Mouse (Mus musculus) CH12.LX (cell line): Measurements from ENCODE around the gene Vpreb2. TPM values are rescaled to one million over a fixed set of nuclear protein-coding genes. Genes with fewer than 3 reads are reported as not detected.

Experiments used
- DNase-seq: peaks from one replicate; pipeline ENCODE4 v3.0.0-alpha.2; 2013; ENCODE audit errors: extremely low read depth
- H3K27ac ChIP-seq: 2 replicates; pipeline ENCODE4 v1.5.1; 2012; ENCODE audit warnings: low read depth, mild to moderate bottlenecking, control low read depth, moderate library complexity; ENCODE audit not compliant: insufficient read depth
- H3K27me3 ChIP-seq: replicated peaks from 2 replicates; pipeline ENCODE3; 2012; ENCODE audit warnings: inconsistent platforms
- H3K36me3 ChIP-seq, 2 experiments: replicated peaks in 1 of 2; 2 replicates each; pipeline versions ENCODE3 to v1.6.1; 2012; ENCODE audit warnings: inconsistent platforms in 1 of 2, low read length in 1 of 2, mild to moderate bottlenecking in 1 of 2, mixed read lengths in 1 of 2, moderate library complexity in 1 of 2; ENCODE audit not compliant: control insufficient read depth in 1 of 2, insufficient read depth in 1 of 2
- H3K4me1 ChIP-seq, 2 experiments: 2 replicates each; pipeline ENCODE4 v1.6.1; 2012; ENCODE audit warnings: inconsistent platforms in 1 of 2, moderate library complexity in 1 of 2; ENCODE audit not compliant: insufficient read depth in 2 of 2, control insufficient read depth in 1 of 2
- H3K4me2 ChIP-seq: 2 replicates; pipeline ENCODE4 v1.6.1; 2012; ENCODE audit warnings: low read depth, mild to moderate bottlenecking, control low read depth; ENCODE audit not compliant: poor library complexity, insufficient read depth, severe bottlenecking
- H3K4me3 ChIP-seq, 3 experiments: fragments of 150-350 bp in 1 of 3; sonication (generic) in 1 of 3; replicated peaks in 1 of 3; 2 replicates each; pipeline versions ENCODE3 to v1.5.1; 2011 to 2012; ENCODE audit warnings: low read depth in 2 of 3, low read length in 2 of 3, mild to moderate bottlenecking in 2 of 3, moderate library complexity in 2 of 3, control low read depth in 1 of 3, improper control_type of control experiment in 1 of 3, inconsistent platforms in 1 of 3, mixed read lengths in 1 of 3; ENCODE audit not compliant: poor library complexity in 1 of 3
- H3K79me2 ChIP-seq: replicated peaks from 2 replicates; pipeline ENCODE4 v1.6.1; 2012; ENCODE audit warnings: mild to moderate bottlenecking, moderate library complexity; ENCODE audit not compliant: control insufficient read depth, poor library complexity, insufficient read depth, severe bottlenecking; ENCODE audit errors: extremely low read depth
- H3K9ac ChIP-seq: 2 replicates; pipeline ENCODE4 v1.6.1; 2012; ENCODE audit warnings: low read depth, mild to moderate bottlenecking, control low read depth, moderate library complexity; ENCODE audit not compliant: insufficient read depth
- H3K9me3 ChIP-seq: replicated peaks from 2 replicates; pipeline ENCODE3; 2012; ENCODE audit warnings: low read length, inconsistent platforms, mixed read lengths
- BHLHE40 ChIP-seq: IDR thresholded peaks from 2 replicates; pipeline ENCODE4 v1.6.1; 2011; ENCODE audit warnings: mild to moderate bottlenecking, low read depth, low read length, improper control_type of control experiment
- CHD1 ChIP-seq: IDR thresholded peaks from 2 replicates; pipeline ENCODE4 v1.6.1; 2012; ENCODE audit warnings: low read depth, low read length, improper control_type of control experiment, inconsistent platforms
- CTCF ChIP-seq, 2 experiments: IDR thresholded peaks in 1 of 2; conservative IDR thresholded peaks in 1 of 2; 2 replicates each; pipeline ENCODE4 v1.5.1; 2011 to 2012; ENCODE audit warnings: low read depth in 2 of 2, low read length in 2 of 2, improper control_type of control experiment in 1 of 2, inconsistent platforms in 1 of 2, mild to moderate bottlenecking in 1 of 2, moderate library complexity in 1 of 2
- ELF1 ChIP-seq: IDR thresholded peaks from 2 replicates; pipeline ENCODE4 v1.6.1; 2014; ENCODE audit warnings: low read depth, mild to moderate bottlenecking, inconsistent platforms, low read length, improper control_type of control experiment
- EP300 ChIP-seq: IDR thresholded peaks from 2 replicates; pipeline ENCODE4 v1.6.1; 2011; ENCODE audit warnings: low read length, improper control_type of control experiment
- GABPA ChIP-seq: IDR thresholded peaks from 2 replicates; pipeline ENCODE4 v1.6.1; 2012; ENCODE audit warnings: low read depth, low read length, improper control_type of control experiment, inconsistent platforms; ENCODE audit not compliant: insufficient replicate concordance
- HCFC1 ChIP-seq: IDR thresholded peaks from 2 replicates; pipeline ENCODE4 v1.6.1; 2012; ENCODE audit warnings: low read depth, mild to moderate bottlenecking, inconsistent platforms, low read length, improper control_type of control experiment
- IRF4 ChIP-seq: IDR thresholded peaks from 2 replicates; pipeline ENCODE4 v1.6.1; 2014; ENCODE audit warnings: low read depth, mild to moderate bottlenecking, inconsistent platforms, low read length, improper control_type of control experiment
- JUN ChIP-seq: IDR thresholded peaks from 2 replicates; pipeline ENCODE4 v1.6.1; 2011; ENCODE audit warnings: low read depth, mild to moderate bottlenecking, low read length, improper control_type of control experiment, moderate library complexity; ENCODE audit not compliant: insufficient read depth
- JUND ChIP-seq: conservative IDR thresholded peaks from 2 replicates; pipeline ENCODE4 v1.6.1; 2011; ENCODE audit warnings: low read depth, low read length, improper control_type of control experiment
- KAT2A ChIP-seq: IDR thresholded peaks from 2 replicates; pipeline ENCODE4 v1.6.1; 2012; ENCODE audit warnings: low read length, improper control_type of control experiment, inconsistent platforms; ENCODE audit not compliant: insufficient replicate concordance
- MAFK ChIP-seq: IDR thresholded peaks from 2 replicates; pipeline ENCODE4 v1.6.1; 2011; ENCODE audit warnings: low read length, improper control_type of control experiment; ENCODE audit not compliant: insufficient replicate concordance
- MAZ ChIP-seq: IDR thresholded peaks from 2 replicates; pipeline ENCODE4 v1.6.1; 2012; ENCODE audit warnings: low read depth, mild to moderate bottlenecking, inconsistent platforms, low read length, improper control_type of control experiment, moderate library complexity
- MYC ChIP-seq: IDR thresholded peaks from 2 replicates; pipeline ENCODE4 v1.6.1; 2011; ENCODE audit warnings: low read depth, mild to moderate bottlenecking, improper control_type of control experiment, low read length
- NELFE ChIP-seq: IDR thresholded peaks from 2 replicates; pipeline ENCODE4 v1.6.1; 2011; ENCODE audit warnings: low read depth, low read length, improper control_type of control experiment
- NRF1 ChIP-seq: IDR thresholded peaks from 2 replicates; pipeline ENCODE4 v1.6.1; 2014; ENCODE audit warnings: low read depth, mild to moderate bottlenecking, inconsistent platforms, low read length, improper control_type of control experiment, moderate library complexity
- PAX5 ChIP-seq: IDR thresholded peaks from 2 replicates; pipeline ENCODE4 v1.6.1; 2012; ENCODE audit warnings: low read length, inconsistent platforms, mixed read lengths
- RAD21 ChIP-seq: IDR thresholded peaks from 2 replicates; pipeline ENCODE4 v1.6.1; 2011; ENCODE audit warnings: low read depth, mild to moderate bottlenecking, low read length, improper control_type of control experiment, moderate library complexity
- TBP ChIP-seq: conservative IDR thresholded peaks from 2 replicates; pipeline ENCODE4 v1.6.1; 2011; ENCODE audit warnings: low read depth, low read length, improper control_type of control experiment
- TCF12 ChIP-seq: IDR thresholded peaks from 2 replicates; pipeline ENCODE4 v1.6.1; 2014; ENCODE audit warnings: low read depth, mild to moderate bottlenecking, inconsistent platforms, low read length, improper control_type of control experiment
- USF2 ChIP-seq: conservative IDR thresholded peaks from 2 replicates; pipeline ENCODE4 v1.6.1; 2011; ENCODE audit warnings: low read depth, low read length, improper control_type of control experiment
- ZKSCAN1 ChIP-seq: IDR thresholded peaks from 2 replicates; pipeline ENCODE4 v1.6.1; 2012; ENCODE audit warnings: low read depth, inconsistent platforms, low read length, improper control_type of control experiment, borderline replicate concordance
- ZNF384 ChIP-seq: IDR thresholded peaks from 2 replicates; pipeline ENCODE4 v1.6.1; 2012; ENCODE audit warnings: low read depth, low read length, improper control_type of control experiment, inconsistent platforms
- dilution Hi-C: fragments of 300-500 bp; cut with MboI; formaldehyde crosslinking; loops from 2 replicates; pipeline ENCODE4 v1.14.3; 2020; ENCODE audit warnings: low sequenced_read_pairs; ENCODE audit not compliant: extremely low pct_unique_long_range_greater_than_20kb, extremely low pct_ligation_motif_present
- in situ Hi-C: fragments of 300-500 bp; cut with MboI; formaldehyde crosslinking; loops from 3 replicates; pipeline ENCODE4 v1.14.3; 2019; ENCODE audit warnings: low sequenced_read_pairs, low pct_ligation_motif_present, low pct_unique_long_range_greater_than_20kb, mixed read lengths
- polyA plus RNA-seq: library from polyadenylated mRNA; unstranded; fragments of >175 nt; gene quantifications from 2 replicates; pipeline ENCODE4 v1.2.1, GENCODE M21; 2012; ENCODE audit warnings: low read depth; ENCODE audit not compliant: insufficient read length
- total RNA-seq, 2 experiments: library from RNA; depleted of rRNA; stranded (reverse); fragments of 300-350 nt in 1 of 2; fragments of >200 nt in 1 of 2; gene quantifications; 2 replicates each; pipeline ENCODE4 v1.2.3; 2012 to 2014

The Vpreb2 gene
- total and polyA plus RNA-seq, 3 experiments, result 0.54 TPM; not detected in 2

DNA sequence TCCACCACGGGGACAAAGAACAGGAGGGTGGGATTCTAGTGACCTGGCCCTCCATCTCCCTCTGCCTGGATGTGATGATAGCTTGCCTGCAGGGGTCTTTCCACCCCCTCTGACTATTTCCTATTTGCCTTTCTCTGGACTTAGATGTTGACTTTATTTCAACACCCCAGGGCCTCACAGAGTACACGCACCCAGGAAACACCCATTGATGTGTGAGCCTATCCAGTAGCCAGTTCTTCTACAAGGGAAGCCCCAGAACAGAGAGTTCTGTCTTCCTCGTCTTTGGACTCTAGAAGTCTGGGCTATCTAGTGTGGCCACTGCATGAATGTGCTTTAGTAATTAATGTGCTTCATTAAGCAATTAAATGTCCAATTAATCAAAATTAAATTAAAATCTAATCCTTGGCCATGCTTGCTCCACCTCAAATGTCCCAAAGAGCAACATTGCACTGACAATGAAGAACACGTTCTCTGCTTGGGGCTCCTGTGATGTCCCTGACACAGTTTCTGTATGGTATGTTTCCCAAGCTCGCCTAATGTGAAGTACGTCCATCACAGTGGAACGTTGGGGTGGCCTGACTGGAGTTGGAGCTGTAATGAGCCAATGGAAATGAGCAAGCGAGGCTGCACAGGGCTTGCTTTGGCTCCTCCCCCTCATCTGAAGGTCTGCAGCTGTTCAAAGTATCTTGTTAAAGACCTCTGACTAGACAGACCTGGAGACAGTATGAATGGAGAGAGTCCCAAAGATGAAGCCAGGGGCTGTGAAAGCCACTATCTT, 42.7 kb downstream of the Vpreb2 start:
- no peak for TF ChIP-seq BHLHE40
- no peak for TF ChIP-seq IRF4
- no peak for TF ChIP-seq ZNF384
- no peak for TF ChIP-seq GABPA
- TF ChIP-seq MYC, result no peak
- no peak for TF ChIP-seq MAFK
- TF ChIP-seq RAD21, result no peak
- no peak for TF ChIP-seq USF2
- TF ChIP-seq PAX5, result no peak
- no peak for TF ChIP-seq EP300
- TF ChIP-seq ELF1, result no peak
- TF ChIP-seq NRF1, result no peak
- no peak for TF ChIP-seq TCF12
- TF ChIP-seq NELFE, result no peak
- no peak for TF ChIP-seq TBP
- TF ChIP-seq, all 38 proteins: peak for 0
- no peak overlapping the region for H3K9ac ChIP-seq
- in situ Hi-C loops, result no loop called here

DNA sequence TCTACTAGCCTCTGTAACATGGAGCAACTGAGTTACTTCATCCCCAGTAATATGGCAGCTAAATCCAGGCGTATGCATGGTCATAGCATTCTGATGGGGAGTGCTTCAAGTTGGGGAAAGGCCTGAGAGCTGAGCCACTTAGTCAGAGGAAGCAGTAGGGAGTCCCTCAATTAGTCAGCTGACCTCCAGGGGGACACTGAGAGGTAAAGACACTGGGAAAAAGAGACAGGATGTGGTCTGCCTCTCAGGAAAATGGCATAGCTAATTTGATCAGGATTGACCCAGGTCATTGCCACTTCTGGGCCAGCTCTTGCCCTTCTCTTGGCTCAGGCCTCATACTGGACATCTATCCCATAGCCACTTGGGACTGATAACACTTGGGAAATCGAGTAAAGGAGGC, 47.1 kb downstream of the Vpreb2 start:
- Histone ChIP-seq H3K36me3 (no peaks in the 10 kb centered on the region), H3K4me2 (no peak overlapping the region), H3K4me1 (no peaks in the 10 kb centered on the region), H3K9ac (no peak overlapping the region), H3K79me2 (no peaks in the 10 kb centered on the region), H3K4me3 (no peak overlapping the region), H3K27me3 (peaks cover 84% of the 10 kb centered on the region), H3K27ac (no peak overlapping the region), H3K9me3 (no peaks in the 10 kb centered on the region)
- TF ChIP-seq MAZ, result no peak
- TF ChIP-seq CHD1, result no peak
- no peak for TF ChIP-seq JUN
- TF ChIP-seq MYC, result no peak
- no peak for TF ChIP-seq KAT2A
- no peak for TF ChIP-seq TBP
- TF ChIP-seq USF2, result no peak
- TF ChIP-seq PAX5, result no peak
- no peak for TF ChIP-seq EP300
- no peak for TF ChIP-seq CTCF (conservative IDR thresholded peaks at IDR 0.05 in 1 of 2, IDR thresholded peaks at IDR 0.05 in 1 of 2; ENCODE audit: low read depth in 2 of 2, low read length in 2 of 2)
- no peak for TF ChIP-seq TCF12
- no peak for TF ChIP-seq JUND
- TF ChIP-seq ZKSCAN1, result no peak
- TF ChIP-seq HCFC1, result no peak
- in situ Hi-C loops, result no loop called here
- dilution Hi-C loops, result no loop called here
- DNase-seq, result no peak

More for the DNA sequence above, 42.7 kb downstream of the Vpreb2 start:
- no peaks in the 10 kb centered on the region for H3K79me2 ChIP-seq
- no peak for DNase-seq
- no peaks in the 10 kb centered on the region for H3K9me3 ChIP-seq
- no peaks in the 10 kb centered on the region for H3K36me3 ChIP-seq
- H3K4me2 ChIP-seq, result no peak overlapping the region
- dilution Hi-C loops, result no loop called here
- H3K4me1 ChIP-seq, result peaks cover 0 to 3% of the 10 kb centered on the region in 2 experiments; a peak in 1 of 4 replicates
- H3K27me3 ChIP-seq, result peaks cover 88% of the 10 kb centered on the region
- no peak overlapping the region for H3K27ac ChIP-seq
- no peak overlapping the region for H3K4me3 ChIP-seq
